Mouse (Mus musculus): Measurements from ENCODE around the gene Bri3bp.
"Not testable (repeated sequence)": the region's sequence is repeated elsewhere in the genome, so short reads cannot be mapped to it uniquely, and the experiment has no call there.

The Bri3bp gene

DNA sequence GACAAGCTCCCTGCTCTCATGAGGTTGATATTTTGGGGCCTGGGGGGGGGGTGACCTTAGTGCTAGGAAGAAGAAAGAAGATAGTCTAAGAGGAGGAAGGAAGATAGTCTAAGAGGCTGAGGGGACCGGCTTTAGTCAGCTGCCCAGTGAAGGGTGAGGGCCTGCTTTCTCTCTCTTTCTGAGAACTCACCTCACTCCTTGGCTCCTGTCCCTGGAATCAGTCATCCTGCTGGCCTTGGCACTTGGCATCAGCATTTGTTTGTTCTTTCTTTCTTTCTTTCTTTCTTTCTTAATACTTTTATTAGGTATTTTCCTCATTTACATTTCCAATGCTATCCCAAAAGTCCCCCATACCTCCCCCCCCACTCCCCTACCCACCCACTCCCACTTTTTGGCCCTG is 44.7 kb downstream of the Bri3bp start:
- DNase-seq (ENCODE audit: low read depth): no peak

DNA sequence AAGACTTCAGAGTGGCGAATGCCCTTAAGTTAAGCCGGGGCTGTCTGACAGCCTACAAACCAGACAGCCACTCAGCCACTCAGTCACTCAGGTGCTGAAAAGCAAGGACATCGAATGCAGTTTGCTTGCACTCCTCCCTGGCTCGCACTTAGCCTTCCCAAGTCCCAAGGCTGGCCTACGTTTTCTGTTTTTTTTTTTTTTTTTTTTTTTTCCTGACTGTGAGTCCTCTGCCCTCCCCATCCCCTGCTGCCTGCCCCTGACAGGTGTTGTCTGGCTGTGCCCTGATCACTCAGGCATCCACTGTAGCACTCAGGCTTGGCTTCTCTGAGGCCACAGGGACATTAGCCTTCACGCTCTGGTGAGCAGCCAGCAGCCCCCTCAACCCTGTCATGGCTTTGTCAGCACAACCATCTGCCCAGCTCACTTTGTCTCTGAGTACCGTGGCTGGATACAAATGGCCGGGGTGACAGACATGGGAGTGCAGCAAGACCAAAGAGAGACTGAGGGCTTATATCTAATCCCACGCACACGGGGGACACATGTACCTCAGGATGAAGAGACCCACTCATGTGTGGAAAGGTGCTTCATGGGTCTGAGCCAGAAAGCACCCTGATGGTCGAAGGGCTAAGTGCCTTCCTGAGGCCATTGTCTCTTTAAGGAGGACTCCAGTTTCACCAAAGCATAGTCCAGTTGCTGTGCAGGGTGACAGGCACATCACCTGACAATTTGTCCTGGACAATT is 46.2 kb downstream of the Bri3bp start:
- DNase-seq (ENCODE audit: low read depth): no peak

DNA sequence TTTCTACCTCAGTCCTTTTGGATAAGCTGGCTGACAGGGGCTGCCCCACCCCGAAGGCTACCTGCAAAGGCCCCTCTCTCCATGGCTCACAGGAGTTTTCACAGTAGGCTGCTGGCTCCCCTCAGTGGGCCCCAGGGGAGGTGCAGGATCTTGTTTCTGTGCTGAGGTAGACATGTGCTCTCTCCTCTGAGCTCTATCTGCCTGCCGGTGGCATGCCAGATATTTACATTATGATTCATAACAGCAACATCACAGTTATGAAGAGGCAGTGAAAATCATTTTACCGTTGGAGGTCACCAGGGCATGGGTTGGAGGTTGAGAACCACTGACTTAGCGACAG is 46.7 kb downstream of the Bri3bp start:
- DNase-seq (ENCODE audit: low read depth): no peak

DNA sequence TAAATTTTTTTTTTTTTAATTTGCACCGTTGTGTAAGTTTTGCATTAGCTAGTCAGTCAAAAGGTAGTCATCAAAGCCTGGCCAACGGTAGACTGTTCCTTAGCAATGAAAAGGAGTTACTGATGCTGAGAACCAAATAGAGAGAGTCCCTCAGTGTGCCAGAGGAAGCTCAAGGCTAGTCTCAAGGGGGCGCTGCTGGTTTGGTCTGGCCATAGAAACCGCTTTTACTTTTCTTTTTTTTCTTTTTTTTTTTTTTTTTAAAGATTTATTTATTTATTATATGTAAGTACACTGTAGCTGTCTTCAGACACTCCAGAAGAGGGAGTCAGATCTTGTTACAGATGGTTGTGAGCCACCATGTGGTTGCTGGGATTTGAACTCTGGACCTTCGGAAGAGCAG is 47.6 kb downstream of the Bri3bp start:
- DNase-seq (ENCODE audit: low read depth): not testable (repeated sequence)

DNA sequence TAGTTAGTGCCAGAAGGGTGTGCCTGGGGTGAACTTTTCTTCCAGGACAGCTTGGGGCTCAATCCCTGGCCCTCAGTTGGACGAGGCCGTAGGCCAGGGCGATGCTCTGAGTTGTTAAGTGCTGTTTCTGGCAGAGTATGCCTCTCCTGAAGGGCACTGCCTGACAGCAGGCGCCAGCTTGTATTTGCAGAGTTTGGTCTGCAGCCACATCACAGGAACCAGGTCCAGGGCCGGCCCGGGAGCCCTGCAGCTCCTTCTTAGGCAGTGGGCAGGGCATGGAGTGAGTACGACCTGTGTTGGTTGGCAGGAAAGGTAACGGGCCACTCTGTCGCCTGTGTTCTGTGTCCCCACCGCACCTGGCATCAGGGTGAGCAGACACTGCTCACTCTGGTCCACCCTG is 49.7 kb downstream of the Bri3bp start:
- no peak for DNase-seq (ENCODE audit: low read depth)

DNA sequence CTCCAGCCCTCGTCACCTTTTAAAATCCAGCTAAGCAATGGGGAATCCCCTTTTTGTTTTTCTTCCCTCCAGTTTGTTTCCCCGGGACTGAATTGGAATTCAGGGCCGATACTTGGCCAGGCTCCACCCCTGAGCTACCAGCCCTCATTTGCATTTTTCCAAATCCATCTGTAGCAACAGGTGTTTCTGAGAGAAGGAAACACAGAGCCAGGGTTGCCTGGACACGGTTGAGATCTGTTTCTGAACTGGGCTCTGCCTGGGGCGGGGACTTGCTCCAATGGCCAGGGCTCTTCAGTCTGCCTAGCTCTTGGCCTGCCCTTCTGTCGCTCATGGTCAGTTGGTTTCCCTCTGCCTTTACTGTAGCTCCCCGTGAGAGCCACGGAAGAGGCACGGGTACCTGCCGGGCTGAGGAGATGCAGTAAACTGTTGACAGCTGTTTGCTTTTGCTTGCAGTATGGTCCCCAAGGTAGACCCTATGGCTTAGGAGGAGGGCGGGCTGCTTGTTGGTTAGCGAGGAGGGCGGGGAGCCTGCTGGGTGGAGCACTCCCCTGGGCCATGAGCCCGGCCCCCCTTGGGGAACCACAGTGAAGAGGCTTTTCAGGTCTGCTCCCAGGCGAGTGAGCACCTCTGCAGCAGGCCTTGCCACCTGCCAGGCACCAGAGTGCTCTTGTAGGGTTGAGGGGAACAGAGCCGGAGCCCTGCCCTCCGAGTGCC is 51.2 kb downstream of the Bri3bp start:
- no peak for DNase-seq (ENCODE audit: low read depth)

DNA sequence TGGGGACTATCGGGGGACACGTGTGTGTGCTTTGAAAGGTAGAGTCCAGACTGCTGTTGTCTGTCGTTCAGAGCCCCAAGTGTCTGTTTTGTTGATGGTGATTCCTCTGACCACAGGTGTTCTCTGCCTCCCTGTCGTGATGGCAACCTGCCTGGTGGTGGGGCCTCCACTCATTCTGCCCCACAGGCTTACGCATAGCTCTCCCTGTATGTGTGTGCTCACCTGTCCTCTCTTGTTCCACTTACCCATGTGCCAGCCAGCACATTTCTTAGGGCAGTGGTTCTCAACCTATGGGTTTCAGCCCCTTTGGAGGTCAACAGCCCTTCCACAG is 51.7 kb downstream of the Bri3bp start:
- no peak for DNase-seq (ENCODE audit: low read depth)

DNA sequence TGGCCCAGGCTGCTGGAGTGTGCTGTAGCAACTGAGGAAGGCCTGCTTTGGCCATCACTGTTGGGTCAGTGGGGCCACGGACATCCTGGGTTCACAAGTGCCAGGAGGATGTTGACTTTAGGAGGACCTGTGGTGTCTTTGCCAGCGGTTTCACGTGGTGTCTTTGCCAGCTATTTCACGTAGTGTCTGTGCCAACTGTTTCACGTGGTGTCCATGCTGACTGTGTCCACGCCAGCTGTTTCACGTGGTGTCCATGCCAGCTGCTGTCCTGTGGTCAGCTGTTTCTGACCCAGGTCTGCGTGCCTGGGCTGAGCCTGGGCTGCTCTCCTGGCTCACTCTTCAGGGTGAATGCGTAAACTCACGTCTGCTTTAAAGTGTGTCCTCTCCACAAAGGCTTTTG is 54.3 kb downstream of the Bri3bp start:
- DNase-seq (ENCODE audit: low read depth): no peak

DNA sequence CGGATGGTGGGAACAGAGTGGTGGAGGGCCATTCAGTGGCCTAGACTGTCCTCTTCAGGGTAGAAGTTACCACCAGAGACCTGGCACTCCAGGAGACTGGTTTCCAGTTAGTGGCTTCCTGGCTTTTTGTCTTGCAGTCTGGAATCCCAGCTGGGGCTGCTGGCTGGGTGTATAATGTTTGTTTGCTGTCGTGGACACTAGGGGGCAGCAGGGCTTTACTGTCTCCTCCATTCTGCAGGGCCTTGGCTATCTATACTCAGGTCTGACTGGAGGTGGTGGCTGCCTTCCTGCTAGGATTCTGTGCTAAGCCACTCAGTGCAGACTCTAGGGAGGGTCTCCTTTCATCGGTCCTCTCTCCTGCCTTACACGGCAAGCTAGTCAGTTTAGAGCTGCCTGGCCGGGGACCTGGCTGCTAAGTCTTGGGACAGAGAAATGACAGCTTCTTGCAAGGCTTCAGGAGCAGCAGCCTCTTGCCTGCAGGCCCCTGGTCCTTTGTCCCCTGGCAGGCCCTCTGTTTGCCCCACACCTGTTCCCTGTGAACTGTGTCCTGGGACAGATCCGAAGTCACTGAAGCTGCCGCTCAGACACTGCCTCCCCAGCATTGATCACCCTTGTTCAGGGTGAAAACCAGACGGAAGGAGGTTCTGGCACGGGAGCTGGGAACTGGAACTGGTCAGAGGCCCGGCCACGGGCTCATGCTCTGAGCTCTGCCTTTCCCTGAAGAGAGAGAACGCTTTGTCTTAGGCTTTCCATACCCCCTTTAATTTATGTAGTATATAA is 56.6 kb downstream of the Bri3bp start:
- peak; percentile 52 for DNase-seq (ENCODE audit: low read depth)

DNA sequence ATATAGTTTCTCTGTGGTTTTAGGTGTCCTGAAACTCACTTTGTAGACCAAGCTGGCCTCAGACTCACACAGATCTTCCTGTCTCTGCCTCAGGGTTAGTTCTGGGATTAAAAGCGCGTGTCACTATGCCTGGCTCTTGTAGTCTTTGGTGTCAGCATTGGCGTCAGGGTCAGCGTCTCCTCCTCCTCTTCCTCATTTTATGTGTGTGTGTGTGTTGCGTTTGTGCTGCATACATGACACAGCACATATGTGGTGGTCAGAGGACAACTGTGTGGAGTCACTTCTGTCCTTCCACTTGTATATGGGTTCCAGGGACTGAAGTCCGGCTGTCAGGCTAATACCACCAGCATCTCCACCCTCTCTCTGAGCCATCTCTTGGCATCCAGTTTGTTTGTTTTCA is 60.1 kb downstream of the Bri3bp start:
- DNase-seq (ENCODE audit: low read depth): no peak

DNA sequence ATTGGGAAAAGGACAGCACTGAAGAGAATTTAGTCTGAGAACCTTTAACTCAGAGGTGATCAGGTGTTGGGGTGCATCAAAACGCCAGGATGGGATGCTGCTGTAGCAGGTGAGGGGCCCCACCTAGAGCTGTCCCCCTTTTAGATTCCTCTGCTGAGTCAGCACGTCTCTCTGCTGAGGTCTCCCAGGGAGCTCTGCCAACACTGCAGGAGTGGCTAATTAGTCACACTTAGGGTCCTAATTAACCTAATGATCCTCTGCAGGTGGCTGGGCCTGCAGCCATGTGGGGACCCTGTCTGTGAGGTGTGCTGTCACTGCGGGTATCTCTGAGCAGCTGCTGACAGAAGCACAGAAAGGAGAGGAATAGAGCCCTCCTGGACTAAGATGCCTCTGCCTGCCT is 60.8 kb downstream of the Bri3bp start:
- no peak for DNase-seq (ENCODE audit: low read depth)

DNA sequence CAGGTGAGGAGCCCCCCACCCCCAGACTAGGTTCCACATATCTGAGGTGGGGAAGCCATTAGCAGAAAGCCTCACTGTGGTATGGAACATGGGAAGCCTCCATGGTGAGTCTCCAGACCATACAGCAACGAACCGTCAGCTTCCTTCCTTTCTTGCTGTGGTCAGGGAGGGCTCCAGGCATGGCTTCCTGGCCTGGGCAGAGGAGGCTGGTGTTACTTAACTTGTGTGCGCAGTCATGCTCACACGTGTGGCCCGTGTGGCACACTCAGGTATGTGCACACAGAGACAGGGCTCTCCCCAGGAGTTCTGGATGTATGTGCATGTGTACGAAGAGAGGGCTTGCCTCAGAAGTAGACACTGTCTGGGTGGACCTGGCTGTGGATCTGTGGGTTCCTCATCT is 62.3 kb downstream of the Bri3bp start:
- DNase-seq (ENCODE audit: low read depth): no peak

DNA sequence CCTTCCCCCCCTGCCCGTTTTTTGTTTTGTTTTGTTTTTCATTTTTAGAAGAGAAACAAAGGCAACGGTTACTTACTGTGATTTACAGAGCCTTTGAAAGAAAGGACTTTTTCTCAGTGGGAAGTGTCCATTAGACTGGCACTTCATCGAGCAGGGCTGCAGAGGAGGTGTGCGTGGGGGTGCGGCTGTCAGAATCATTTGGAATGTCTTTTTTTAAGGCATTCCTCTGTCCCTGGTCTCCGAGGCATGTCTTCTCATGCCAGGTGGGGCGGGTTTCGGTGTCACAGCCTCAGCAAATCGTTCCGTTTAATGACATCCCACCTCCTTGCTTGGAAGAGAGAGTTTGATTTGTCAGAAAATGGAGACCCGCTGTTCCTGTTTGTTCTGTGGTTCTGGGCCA is 63.3 kb downstream of the Bri3bp start:
- DNase-seq (ENCODE audit: low read depth): no peak

DNA sequence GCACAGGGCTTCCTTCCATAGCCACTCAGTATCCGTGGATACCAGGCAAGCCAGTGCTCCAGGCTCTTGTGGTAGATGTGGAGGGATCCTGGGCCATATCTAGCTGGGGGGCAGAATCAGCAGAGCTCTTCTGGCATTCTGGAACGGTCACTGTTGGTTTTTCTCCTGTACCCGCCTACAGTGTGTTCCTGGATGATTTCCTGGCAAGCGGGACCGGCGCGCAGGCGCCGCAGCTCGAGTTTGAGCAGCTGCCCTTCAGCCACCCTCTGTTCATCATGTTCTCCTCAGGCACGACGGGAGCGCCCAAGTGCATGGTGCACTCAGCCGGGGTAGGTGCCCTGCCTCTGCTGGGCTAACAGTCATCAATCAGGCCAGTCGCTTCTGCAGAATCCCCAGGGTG is 64.6 kb downstream of the Bri3bp start:
- DNase-seq (ENCODE audit: low read depth): no peak

DNA sequence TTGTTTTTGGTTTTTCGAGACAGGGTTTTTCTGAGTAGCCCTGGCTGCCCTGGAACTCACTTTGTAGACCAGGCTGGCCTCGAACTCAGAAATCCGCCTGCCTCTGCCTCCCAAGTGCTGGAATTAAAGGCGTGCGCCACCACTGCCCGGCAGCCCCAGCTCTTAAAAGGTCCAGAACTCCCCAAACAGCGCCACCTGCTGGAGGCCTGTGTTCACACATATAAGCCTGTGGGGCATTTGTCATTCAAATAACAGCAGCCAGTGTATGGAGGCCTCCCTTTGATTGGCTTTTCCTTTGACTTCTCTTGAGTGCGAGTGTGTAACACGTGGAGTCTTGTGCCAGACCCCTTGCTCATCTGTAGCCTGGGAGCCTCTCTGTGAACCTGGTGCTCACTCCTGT is 66.2 kb downstream of the Bri3bp start:
- peak; percentile 54 for DNase-seq (ENCODE audit: low read depth)

DNA sequence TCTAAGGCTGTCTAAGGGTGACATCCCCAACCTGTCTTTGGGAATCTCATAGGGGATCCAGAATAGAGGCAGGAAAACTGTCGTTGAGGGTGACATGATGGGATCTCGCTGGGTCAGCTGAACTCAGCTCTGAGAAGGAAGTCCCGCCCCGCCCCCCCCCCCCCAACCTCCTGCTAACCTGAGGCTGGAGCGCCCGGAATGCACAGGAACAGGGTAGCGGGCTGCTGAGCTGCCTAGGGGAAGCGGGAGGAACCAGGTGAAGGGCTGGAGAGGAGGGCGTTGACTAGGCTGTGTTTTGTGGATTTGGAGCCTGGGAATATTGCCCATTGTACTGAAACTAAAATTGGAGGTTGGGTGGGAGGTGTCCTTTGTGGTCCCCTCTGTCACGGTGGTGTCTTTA is 66.6 kb downstream of the Bri3bp start:
- no peak for DNase-seq (ENCODE audit: low read depth)

DNA sequence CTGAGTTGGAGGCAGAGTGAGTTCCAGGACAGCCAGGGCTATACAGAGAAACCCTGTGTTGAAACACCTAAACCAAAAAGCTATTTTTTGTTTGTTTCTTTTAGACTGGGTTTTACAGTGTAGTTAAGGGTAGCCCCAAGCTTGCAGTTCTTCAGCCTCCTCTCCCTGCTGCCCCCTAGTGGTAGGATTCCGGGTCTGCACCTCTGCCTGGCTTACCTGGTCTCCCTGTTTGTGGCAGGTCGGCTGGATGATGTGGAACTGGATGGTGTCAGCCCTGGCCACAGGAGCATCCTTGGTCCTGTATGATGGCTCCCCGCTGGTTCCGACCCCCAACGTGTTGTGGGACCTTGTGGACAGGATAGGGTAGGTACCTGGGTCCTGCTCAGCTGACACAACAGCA is 68.2 kb downstream of the Bri3bp start:
- DNase-seq (ENCODE audit: low read depth): peak; percentile 81

Measured in induced T-regulatory cell, adult 2 months (primary cell).